Mouse (Mus musculus): Measurements from ENCODE around the gene Etl4.

GRCm38 (mm10) chr2:20518506-20518905 is 608.9 kb downstream of the Etl4 start:
- TF ChIP-seq CTCF (IDR thresholded peaks at IDR 0.05; ENCODE audit: extremely low read depth, insufficient read length, insufficient replicate concordance, low read depth, low read length): no peak
- TF ChIP-seq POLR2A (IDR thresholded peaks at IDR 0.05; ENCODE audit: low read depth, low read length): no peak

Data from small intestine, adult 2 months (tissue).